Mouse (Mus musculus): ENCODE measurements around the gene Scgb2b17.
"Not testable (repeated sequence)": the region's sequence is repeated elsewhere in the genome, so short reads cannot be mapped to it uniquely, and the experiment has no call there.

Gene Scgb2b17

GRCm38 (mm10) chr7:33056461-33056860, at the start of gene Scgb2b17:
Scgb2b17 (minus strand) TSS chr7:33056561.
- DNase-seq (ENCODE audit: low spot score), result not testable (repeated sequence)

GRCm38 (mm10) chr7:33063149-33063548, 6.8 kb upstream of the Scgb2b17 start, which contains the start of gene Scgb1b17:
Scgb1b17 (plus strand) TSS chr7:33063449.
- not testable (repeated sequence) for DNase-seq (ENCODE audit: low spot score)

Measured in left cerebral cortex, adult 11 months (tissue).